In genomic region chr12:112677943-112678554, GRCm38 (mm10) we compare ENCODE assay signal across 8 mouse cellular contexts. TPM values are rescaled to one million over a fixed set of nuclear protein-coding genes. Genes with fewer than 3 reads are reported as not detected.
DNase-seq lines count a peak whose midpoint lies in the region; ATAC-seq and TF ChIP-seq lines count a peak whose summit lies in the region.

No protein-coding gene starts in this region.

- H3K4me3 ChIP-seq in heart, adult 2 months = peak overlapping the region; percentile 80
- peak overlapping the region; percentile 84 for H3K4me3 ChIP-seq in E14TG2a.4 (replicated peaks; ENCODE audit: low read length)
- H3K4me3 ChIP-seq in heart, embryonic 14.5 days (ENCODE audit: control insufficient read depth in 1 of 2, insufficient read depth in 1 of 2, low read depth in 1 of 2, low read length in 2 of 2) = peak overlapping the region; percentile 78 to 80
- peak overlapping the region; percentile 63 for H3K4me3 ChIP-seq in liver, embryonic 15.5 days (replicated peaks)

- TF ChIP-seq CTCF in heart, adult 2 months (IDR thresholded peaks at IDR 0.05) = no peak
- no peak for TF ChIP-seq CTCF in E14TG2a.4 (conservative IDR thresholded peaks at IDR 0.05; ENCODE audit: low read length)

- no peak for DNase-seq in heart, adult 2 months
- no peak for DNase-seq in heart, postnatal 14 days
- DNase-seq in adrenal gland, adult 8-10 months = no peak
- DNase-seq in cerebellum, postnatal 4 days (ENCODE audit: low spot score in 2 of 2) = no peak

- 35% methylated on average over 19 of the region's 19 CpGs for WGBS in heart, adult 2 months
- WGBS in heart, embryonic 14.5 days = 26% methylated on average over 19 of the region's 19 CpGs
- 26% methylated on average over 19 of the region's 19 CpGs for WGBS in liver, embryonic 15.5 days (ENCODE audit: insufficient replicate concordance)

- peaks cover 7% of the 10 kb centered on the region for H3K4me1 ChIP-seq in heart, adult 2 months (ENCODE audit: control insufficient read depth, insufficient read depth, low read length)
- H3K4me1 ChIP-seq in E14TG2a.4 (replicated peaks; ENCODE audit: low read depth, low read length) = peaks cover 54% of the 10 kb centered on the region
- H3K4me1 ChIP-seq in heart, embryonic 14.5 days (ENCODE audit: control insufficient read depth in 2 of 2, insufficient read depth in 2 of 2, low read length in 2 of 2) = peaks cover 20 to 31% of the 10 kb centered on the region in 2 experiments; a peak in 3 of 4 replicates
- H3K4me1 ChIP-seq in liver, embryonic 15.5 days (replicated peaks) = peaks cover 41% of the 10 kb centered on the region

- no peak for ATAC-seq in heart, embryonic 14.5 days (ENCODE audit: insufficient number of reproducible peaks, insufficient read depth, low FRiP score, low read depth)
- no peak for ATAC-seq in liver, embryonic 15.5 days (ENCODE audit: insufficient read depth)
- ATAC-seq in erythroid progenitor cell, adult 5-6 weeks (replicated peaks; ENCODE audit: low FRiP score, poor library complexity, severe bottlenecking) = no peak

- no peaks in the 10 kb centered on the region for H3K36me3 ChIP-seq in heart, adult 2 months (ENCODE audit: control insufficient read depth, insufficient read depth, low read length)
- no peaks in the 10 kb centered on the region for H3K36me3 ChIP-seq in E14TG2a.4 (ENCODE audit: insufficient read depth, low read length)
- peaks cover 16% of the 10 kb centered on the region for H3K36me3 ChIP-seq in heart, embryonic 14.5 days (ENCODE audit: control insufficient read depth, insufficient read depth, low read length)
- no peaks in the 10 kb centered on the region for H3K36me3 ChIP-seq in liver, embryonic 15.5 days (replicated peaks)

- H3K27me3 ChIP-seq in heart, adult 2 months (ENCODE audit: control insufficient read depth, insufficient read depth, low read length) = no peaks in the 10 kb centered on the region
- peaks cover 80% of the 10 kb centered on the region for H3K27me3 ChIP-seq in E14TG2a.4 (ENCODE audit: insufficient read depth, low read length)
- peaks cover 14% of the 10 kb centered on the region for H3K27me3 ChIP-seq in heart, embryonic 14.5 days (ENCODE audit: control insufficient read depth, insufficient read depth, low read length)
- peaks cover 79% of the 10 kb centered on the region for H3K27me3 ChIP-seq in liver, embryonic 15.5 days

- TF ChIP-seq EP300 in heart, adult 2 months (IDR thresholded peaks at IDR 0.05; ENCODE audit: insufficient read depth, low read depth, low read length) = no peak

- H3K79me2 ChIP-seq in heart, adult 2 months (replicated peaks; ENCODE audit: control insufficient read depth, insufficient read depth, low read length) = 0 out of 2 replicates have a peak, but pooled peaks cover 2% of the 10 kb centered on the region

- peak overlapping the region; percentile 95 for H3K9ac ChIP-seq in heart, adult 2 months (ENCODE audit: low read depth, low read length)
- peak overlapping the region; percentile 82 for H3K9ac ChIP-seq in heart, embryonic 14.5 days (ENCODE audit: low read length)
- peak overlapping the region; percentile 51 for H3K9ac ChIP-seq in liver, embryonic 15.5 days

- H3K27ac ChIP-seq in heart, adult 2 months = peak overlapping the region; percentile 83
- H3K27ac ChIP-seq in heart, embryonic 14.5 days (replicated peaks in 1 of 2; ENCODE audit: control insufficient read depth in 1 of 2, insufficient read depth in 1 of 2, low read depth in 2 of 2, low read length in 2 of 2) = peak overlapping the region; percentile 23 to 73; a peak in 3 of 4 replicates
- no peak overlapping the region for H3K27ac ChIP-seq in liver, embryonic 15.5 days (replicated peaks)

- peak overlapping the region; percentile 97 for H3K4me2 ChIP-seq in heart, embryonic 14.5 days (ENCODE audit: low read length)
- H3K4me2 ChIP-seq in liver, embryonic 15.5 days = peak overlapping the region; percentile 82

- no peaks in the 10 kb centered on the region for H3K9me3 ChIP-seq in E14TG2a.4 (ENCODE audit: low read length)
- H3K9me3 ChIP-seq in heart, embryonic 14.5 days (ENCODE audit: control insufficient read depth, low read length) = no peaks in the 10 kb centered on the region
- no peaks in the 10 kb centered on the region for H3K9me3 ChIP-seq in liver, embryonic 15.5 days (replicated peaks)

- intact Hi-C loops in heart, adult 2 months (cut with DNase I) = no loop called here
- intact Hi-C loops in heart, postnatal 14 days (cut with DNase I) = loop anchor here (2.0 kb wide), 1 partner anchor 15 kb away; no protein-coding TSS in a partner anchor

- no peak for TF ChIP-seq POLR2A in heart, adult 2 months (IDR thresholded peaks at IDR 0.05; ENCODE audit: insufficient read depth, low read depth, low read length)

RNA-seq across cellular contexts. Expression of gene Zbtb42, which starts 0.6 kb away (rescaled TPM):
- 1 to 10 TPM; 4.4 to 5.9 TPM for total RNA-seq in heart, adult 2 months (2021)
- 9.5 and 13.6 TPM in 2 replicates for polyA plus RNA-seq in heart, adult 2 months (2012; rRNA removed)
- total RNA-seq in heart, postnatal 14 days (2021) = 1 to 10 TPM; 5.8 to 7.2 TPM
- 5.3 and 6.7 TPM in 2 replicates for polyA plus RNA-seq in heart, embryonic 14.5 days (2014; fragmentation: Nextera tagmentation; extraction: Ambion mirVana)
- polyA plus RNA-seq in liver, embryonic 15.5 days (2015; fragmentation: Nextera tagmentation; extraction: Ambion mirVana) = 1.0 and 1.2 TPM in 2 replicates
- 10 to 100 TPM in 3 of 4 experiments, 1 to 10 TPM in 1; 8.7 to 20.1 (median 15.9) TPM for total RNA-seq in adrenal gland, adult 8-10 months (2022)
- total RNA-seq in erythroid progenitor cell, adult 5-6 weeks (2015; ENCODE audit: low replicate concordance) = 10.1 TPM in 1 of 2 replicates, not detected in the other
- 0.39 TPM in 1 of 2 replicates, not detected in the other for total RNA-seq in erythroid progenitor cell, adult 5-6 weeks (2017; ENCODE audit: low replicate concordance)

RNA-seq across cellular contexts. Expression of gene Akt1, which starts 3.4 kb away (rescaled TPM):
- 100 to 1,000 TPM; 189 to 207 TPM for total RNA-seq in heart, adult 2 months (2021)
- polyA plus RNA-seq in heart, adult 2 months (2012; rRNA removed) = 148 and 149 TPM in 2 replicates
- total RNA-seq in heart, postnatal 14 days (2021) = 100 to 1,000 TPM; 217 to 237 TPM
- 163 and 182 TPM in 2 replicates for polyA plus RNA-seq in heart, embryonic 14.5 days (2014; fragmentation: Nextera tagmentation; extraction: Ambion mirVana)
- 28.4 and 36.9 TPM in 2 replicates for polyA plus RNA-seq in liver, embryonic 15.5 days (2015; fragmentation: Nextera tagmentation; extraction: Ambion mirVana)
- 100 to 1,000 TPM; 275 to 460 (median 313) TPM for total RNA-seq in adrenal gland, adult 8-10 months (2022)
- total RNA-seq in erythroid progenitor cell, adult 5-6 weeks (2015; ENCODE audit: low replicate concordance) = 22.6 and 24.1 TPM in 2 replicates
- total RNA-seq in erythroid progenitor cell, adult 5-6 weeks (2017; ENCODE audit: low replicate concordance) = 24.5 and 40.9 TPM in 2 replicates

RNA-seq across cellular contexts. Expression of gene Siva1, which starts 33.6 kb away (rescaled TPM):
- total RNA-seq in heart, adult 2 months (2021) = 10 to 100 TPM; 32.0 to 38.7 TPM
- 38.4 and 39.4 TPM in 2 replicates for polyA plus RNA-seq in heart, adult 2 months (2012; rRNA removed)
- total RNA-seq in heart, postnatal 14 days (2021) = 10 to 100 TPM; 25.4 to 30.9 TPM
- polyA plus RNA-seq in heart, embryonic 14.5 days (2014; fragmentation: Nextera tagmentation; extraction: Ambion mirVana) = 136 and 153 TPM in 2 replicates
- polyA plus RNA-seq in liver, embryonic 15.5 days (2015; fragmentation: Nextera tagmentation; extraction: Ambion mirVana) = 106 and 114 TPM in 2 replicates
- 10 to 100 TPM; 37.0 to 73.9 (median 51.5) TPM for total RNA-seq in adrenal gland, adult 8-10 months (2022)
- total RNA-seq in erythroid progenitor cell, adult 5-6 weeks (2015; ENCODE audit: low replicate concordance) = 62.0 and 125 TPM in 2 replicates
- total RNA-seq in erythroid progenitor cell, adult 5-6 weeks (2017; ENCODE audit: low replicate concordance) = 136 and 176 TPM in 2 replicates

RNA-seq across cellular contexts. Expression of gene Cep170b, which starts 42.2 kb away (rescaled TPM):
- 10 to 100 TPM; 10.8 to 11.5 TPM for total RNA-seq in heart, adult 2 months (2021)
- polyA plus RNA-seq in heart, adult 2 months (2012; rRNA removed) = 9.6 and 10.7 TPM in 2 replicates
- total RNA-seq in heart, postnatal 14 days (2021) = 1 to 10 TPM; 8.6 to 9.9 TPM
- 5.0 and 6.1 TPM in 2 replicates for polyA plus RNA-seq in heart, embryonic 14.5 days (2014; fragmentation: Nextera tagmentation; extraction: Ambion mirVana)
- 3.9 and 5.2 TPM in 2 replicates for polyA plus RNA-seq in liver, embryonic 15.5 days (2015; fragmentation: Nextera tagmentation; extraction: Ambion mirVana)
- total RNA-seq in adrenal gland, adult 8-10 months (2022) = 10 to 100 TPM; 43.6 to 74.0 (median 59.1) TPM
- 1.3 TPM in 1 of 2 replicates, not detected in the other for total RNA-seq in erythroid progenitor cell, adult 5-6 weeks (2015; ENCODE audit: low replicate concordance)
- not detected in 2 replicates for total RNA-seq in erythroid progenitor cell, adult 5-6 weeks (2017; ENCODE audit: low replicate concordance)

RNA-seq across cellular contexts. Expression of gene Adssl1, which starts 58.2 kb away (rescaled TPM):
- total RNA-seq in heart, adult 2 months (2021) = 100 to 1,000 TPM; 150 to 173 TPM
- polyA plus RNA-seq in heart, adult 2 months (2012; rRNA removed) = 85.2 and 98.2 TPM in 2 replicates
- total RNA-seq in heart, postnatal 14 days (2021) = 100 to 1,000 TPM; 119 to 129 TPM
- polyA plus RNA-seq in heart, embryonic 14.5 days (2014; fragmentation: Nextera tagmentation; extraction: Ambion mirVana) = 88.3 and 89.7 TPM in 2 replicates
- polyA plus RNA-seq in liver, embryonic 15.5 days (2015; fragmentation: Nextera tagmentation; extraction: Ambion mirVana) = 13.4 TPM in 2 replicates
- 10 to 100 TPM; 15.2 to 53.1 (median 30.7) TPM for total RNA-seq in adrenal gland, adult 8-10 months (2022)
- 16.8 and 26.3 TPM in 2 replicates for total RNA-seq in erythroid progenitor cell, adult 5-6 weeks (2015; ENCODE audit: low replicate concordance)
- 2.0 and 14.9 TPM in 2 replicates for total RNA-seq in erythroid progenitor cell, adult 5-6 weeks (2017; ENCODE audit: low replicate concordance)

Comparison
In these comparisons a context has a peak if more than half of its experiments do, and no peak if none do; other contexts are left out.
1. RNA of gene Akt1, which starts 3.4 kb away (total RNA-seq): 275 to 460 TPM in adrenal gland, adult 8-10 months, 217 to 237 TPM in heart, postnatal 14 days and 189 to 207 TPM in heart, adult 2 months; 22.6 to 40.9 TPM in erythroid progenitor cell, adult 5-6 weeks; every median in the first group is over 4 times any median in the second.
2. Peak in every context shown above with its lines, with median percentiles within 50 percentile points of each other: H3K4me3 ChIP-seq and H3K9ac ChIP-seq.